18 mouse cellular contexts compared by ENCODE assay signal in the genomic region with DNA sequence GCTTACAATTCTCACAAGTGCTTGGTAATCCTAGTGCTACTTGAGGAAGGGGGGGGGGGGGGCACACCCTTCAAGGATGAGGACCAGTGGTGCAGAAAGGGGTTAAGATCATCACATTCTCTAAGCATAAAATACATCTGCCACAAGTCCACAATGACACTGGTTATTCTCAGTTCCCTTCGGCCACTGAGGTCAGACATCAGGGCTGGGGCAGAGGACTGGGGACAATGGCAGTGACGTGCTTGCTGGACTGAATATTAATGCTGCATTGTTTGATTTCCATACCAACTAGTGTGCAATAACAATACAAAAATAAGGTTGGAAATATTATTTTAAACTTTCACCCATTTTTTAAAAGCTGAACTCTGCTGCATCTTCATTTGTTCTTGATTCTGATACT.
A peak's percentile ranks its signal among the peaks of the same experiment; 100 is the strongest.
DNase-seq lines count a peak whose midpoint lies in the region; ATAC-seq and TF ChIP-seq lines count a peak whose summit lies in the region.
"Had no signal": no experiment of that assay in that cellular context is flagged by ENCODE, and none has a peak within 500 bp of the region (broad histone marks: within the 10 kb centered on the region; RNA-seq: fewer than 3 reads in every experiment).

No protein-coding gene starts in this region.

- no peaks in the 10 kb centered on the region for H3K9me3 ChIP-seq in hindbrain, embryonic 11.5 days (ENCODE audit: control insufficient read depth, low read length)
- no peaks in the 10 kb centered on the region for H3K9me3 ChIP-seq in hindbrain, embryonic 12.5 days (replicated peaks)
- H3K9me3 ChIP-seq in hindbrain, embryonic 13.5 days: no peaks in the 10 kb centered on the region
- no peaks in the 10 kb centered on the region for H3K9me3 ChIP-seq in midbrain, embryonic 15.5 days
- H3K9me3 ChIP-seq: forebrain, embryonic 12.5 days; heart, embryonic 13.5 days; liver, embryonic 12.5 days had no signal

- no peaks in the 10 kb centered on the region for H3K4me1 ChIP-seq in hindbrain, embryonic 11.5 days (replicated peaks; ENCODE audit: control insufficient read depth, insufficient read depth, low read length)
- H3K4me1 ChIP-seq in hindbrain, embryonic 12.5 days: no peaks in the 10 kb centered on the region
- H3K4me1 ChIP-seq in hindbrain, embryonic 13.5 days (replicated peaks): peaks cover 7% of the 10 kb centered on the region
- no peaks in the 10 kb centered on the region for H3K4me1 ChIP-seq in midbrain, embryonic 15.5 days
- H3K4me1 ChIP-seq: forebrain, embryonic 12.5 days; heart, embryonic 13.5 days; liver, embryonic 12.5 days had no signal

- peak; percentile 80 for ATAC-seq in hindbrain, embryonic 11.5 days (ENCODE audit: low FRiP score)
- ATAC-seq in hindbrain, embryonic 12.5 days (ENCODE audit: low FRiP score): no peak; the same call in 1 of the 2 replicates
- ATAC-seq in hindbrain, embryonic 13.5 days (ENCODE audit: low FRiP score): peak; percentile 26; the same call in 1 of the 2 replicates
- 0 out of 2 replicates have a peak, but pooled peaks have one; percentile 11 for ATAC-seq in midbrain, embryonic 15.5 days (replicated peaks)
- ATAC-seq: liver, embryonic 12.5 days had no signal

- no peak overlapping the region for H3K4me2 ChIP-seq in hindbrain, embryonic 11.5 days (replicated peaks; ENCODE audit: low read depth, low read length)
- H3K4me2 ChIP-seq in hindbrain, embryonic 12.5 days (replicated peaks): no peak overlapping the region
- H3K4me2 ChIP-seq in hindbrain, embryonic 13.5 days: no peak overlapping the region
- no peak overlapping the region for H3K4me2 ChIP-seq in midbrain, embryonic 15.5 days
- H3K4me2 ChIP-seq: forebrain, embryonic 12.5 days; heart, embryonic 13.5 days; liver, embryonic 12.5 days; lung, embryonic 14.5 days had no signal

- H3K27ac ChIP-seq in hindbrain, embryonic 11.5 days (ENCODE audit: low read depth, low read length): no peak overlapping the region
- no peak overlapping the region for H3K27ac ChIP-seq in hindbrain, embryonic 12.5 days
- no peak overlapping the region for H3K27ac ChIP-seq in hindbrain, embryonic 13.5 days
- H3K27ac ChIP-seq in midbrain, embryonic 15.5 days: no peak overlapping the region
- H3K27ac ChIP-seq: forebrain, embryonic 12.5 days; heart, embryonic 13.5 days; left cerebral cortex, adult 2 months; liver, embryonic 12.5 days had no signal

- no peak for TF ChIP-seq CTCF in brain, embryonic 14.5 days (IDR thresholded peaks at IDR 0.05; ENCODE audit: borderline replicate concordance, extremely low read depth, insufficient read depth, insufficient read length)

- 28% methylated on average over 2 of the region's 2 CpGs for WGBS in hindbrain, embryonic 11.5 days
- 24% methylated on average over 2 of the region's 2 CpGs for WGBS in hindbrain, embryonic 12.5 days
- WGBS in hindbrain, embryonic 13.5 days: 17% methylated on average over 2 of the region's 2 CpGs
- 19% methylated on average over 2 of the region's 2 CpGs for WGBS in midbrain, embryonic 15.5 days

- no peak overlapping the region for H3K9ac ChIP-seq in hindbrain, embryonic 11.5 days (ENCODE audit: low read depth, low read length)
- H3K9ac ChIP-seq in hindbrain, embryonic 12.5 days: no peak overlapping the region
- no peak overlapping the region for H3K9ac ChIP-seq in hindbrain, embryonic 13.5 days
- no peak overlapping the region for H3K9ac ChIP-seq in midbrain, embryonic 15.5 days
- H3K9ac ChIP-seq: forebrain, embryonic 12.5 days; heart, embryonic 13.5 days; liver, embryonic 12.5 days; lung, embryonic 14.5 days had no signal

- no peaks in the 10 kb centered on the region for H3K27me3 ChIP-seq in hindbrain, embryonic 11.5 days (ENCODE audit: control insufficient read depth, insufficient read depth, low read length)
- H3K27me3 ChIP-seq in hindbrain, embryonic 12.5 days: no peaks in the 10 kb centered on the region
- H3K27me3 ChIP-seq in hindbrain, embryonic 13.5 days: no peaks in the 10 kb centered on the region
- no peaks in the 10 kb centered on the region for H3K27me3 ChIP-seq in midbrain, embryonic 15.5 days (replicated peaks)
- H3K27me3 ChIP-seq: forebrain, embryonic 12.5 days; heart, embryonic 13.5 days; liver, embryonic 12.5 days had no signal

- H3K36me3 ChIP-seq in hindbrain, embryonic 11.5 days (ENCODE audit: control insufficient read depth, insufficient read depth, low read length): no peaks in the 10 kb centered on the region
- no peaks in the 10 kb centered on the region for H3K36me3 ChIP-seq in hindbrain, embryonic 12.5 days
- no peaks in the 10 kb centered on the region for H3K36me3 ChIP-seq in hindbrain, embryonic 13.5 days
- H3K36me3 ChIP-seq in midbrain, embryonic 15.5 days (replicated peaks): no peaks in the 10 kb centered on the region
- H3K36me3 ChIP-seq: forebrain, embryonic 12.5 days; heart, embryonic 13.5 days; liver, embryonic 12.5 days had no signal

- no peak overlapping the region for H3K4me3 ChIP-seq in hindbrain, embryonic 11.5 days (ENCODE audit: low read depth, low read length)
- H3K4me3 ChIP-seq in hindbrain, embryonic 12.5 days: no peak overlapping the region
- no peak overlapping the region for H3K4me3 ChIP-seq in hindbrain, embryonic 13.5 days
- H3K4me3 ChIP-seq in midbrain, embryonic 15.5 days: no peak overlapping the region
- H3K4me3 ChIP-seq: forebrain, embryonic 12.5 days; heart, embryonic 13.5 days; left cerebral cortex, adult 2 months; liver, embryonic 12.5 days had no signal

- peak; percentile 8 for DNase-seq in hindbrain, embryonic 11.5 days (ENCODE audit: low spot score)
- DNase-seq in brain, embryonic 14.5 days (ENCODE audit: low read depth): peak; percentile 5
- no peak for DNase-seq in c-Kit-positive CD71-positive TER-119-positive erythroid progenitor cells, embryonic 14.5 days (ENCODE audit: low spot score)
- no peak for DNase-seq in ovary, postnatal 10 days (ENCODE audit: low spot score)
- DNase-seq: cerebellum, adult 11 months; heart, postnatal 36 days; kidney, adult 18-20 months; kidney, postnatal 10 days; lung, embryonic 14.5 days; lung, postnatal 4 days; thymus, adult 18-20 months had no signal

- no peak for TF ChIP-seq POLR2A in brain, embryonic 14.5 days (IDR thresholded peaks at IDR 0.05; ENCODE audit: borderline replicate concordance, extremely low read depth, insufficient read depth, insufficient read length, poor library complexity, severe bottlenecking)

Comparison
In these comparisons a context has a peak if more than half of its experiments do, and no peak if none do; other contexts are left out.
1. DNase-seq: peak in hindbrain, embryonic 11.5 days (single experiment) and brain, embryonic 14.5 days (single experiment); none in c-Kit-positive CD71-positive TER-119-positive erythroid progenitor cells, embryonic 14.5 days (single experiment) and ovary, postnatal 10 days (single experiment).